Mouse (Mus musculus) lung, embryonic 15.5 days (tissue): ENCODE data around the gene Cabp4. TPM values are rescaled to one million over a fixed set of nuclear protein-coding genes. Genes with fewer than 3 reads are reported as not detected.

Experiments
- ATAC-seq: fragments of 200-750 bp; cut with Nextera tagmentation; 2 replicates; pipeline ENCODE4 v1.8.0; 2017; ENCODE audit warnings: moderate number of reproducible peaks, borderline replicate concordance; ENCODE audit not compliant: low FRiP score, low TSS enrichment; ENCODE audit errors: extremely low read depth
- H3K27ac ChIP-seq: fragments of 300-500 bp; sonication (generic); 2 replicates; pipeline ENCODE4 v1.5.1; 2015; ENCODE audit warnings: moderate library complexity, mild to moderate bottlenecking, inconsistent platforms
- H3K27me3 ChIP-seq: fragments of 300-500 bp; sonication (generic); 2 replicates; pipeline ENCODE4 v1.6.1; 2015; ENCODE audit warnings: inconsistent platforms
- H3K36me3 ChIP-seq: fragments of 300-500 bp; sonication (generic); 2 replicates; pipeline ENCODE4 v1.6.1; 2015; ENCODE audit warnings: inconsistent platforms
- H3K4me1 ChIP-seq: fragments of 300-500 bp; sonication (generic); 2 replicates; pipeline ENCODE4 v1.6.1; 2015; ENCODE audit warnings: inconsistent platforms
- H3K4me2 ChIP-seq: fragments of 300-500 bp; sonication (generic); 2 replicates; pipeline ENCODE4 v1.6.1; 2015; ENCODE audit warnings: inconsistent platforms, mild to moderate bottlenecking, moderate library complexity
- H3K4me3 ChIP-seq: fragments of 300-500 bp; sonication (generic); 2 replicates; pipeline ENCODE4 v1.5.1; 2015; ENCODE audit warnings: mild to moderate bottlenecking, inconsistent platforms
- H3K9ac ChIP-seq: fragments of 300-500 bp; sonication (generic); 2 replicates; pipeline ENCODE4 v1.6.1; 2015; ENCODE audit warnings: inconsistent platforms
- H3K9me3 ChIP-seq: fragments of 300-500 bp; sonication (generic); 2 replicates; pipeline ENCODE4 v1.6.1; 2016; ENCODE audit warnings: inconsistent platforms
- WGBS: fragments of 180-500 bp; shearing (Covaris S2); methylation state at CpG from one replicate; pipeline ENCODE4 v1.1.7; 2015; 5-methylcytosine and 5-hydroxymethylcytosine counted together
- polyA plus RNA-seq: library from polyadenylated mRNA; unstranded; fragments of >200 nt; fragmentation: Nextera tagmentation; extraction: Ambion mirVana; gene quantifications from 2 replicates; pipeline ENCODE4 v1.2.1, GENCODE M21; 2015

The Cabp4 gene
- polyA plus RNA-seq, 1 experiment from 2014 or later: 0.11 TPM

DNA sequence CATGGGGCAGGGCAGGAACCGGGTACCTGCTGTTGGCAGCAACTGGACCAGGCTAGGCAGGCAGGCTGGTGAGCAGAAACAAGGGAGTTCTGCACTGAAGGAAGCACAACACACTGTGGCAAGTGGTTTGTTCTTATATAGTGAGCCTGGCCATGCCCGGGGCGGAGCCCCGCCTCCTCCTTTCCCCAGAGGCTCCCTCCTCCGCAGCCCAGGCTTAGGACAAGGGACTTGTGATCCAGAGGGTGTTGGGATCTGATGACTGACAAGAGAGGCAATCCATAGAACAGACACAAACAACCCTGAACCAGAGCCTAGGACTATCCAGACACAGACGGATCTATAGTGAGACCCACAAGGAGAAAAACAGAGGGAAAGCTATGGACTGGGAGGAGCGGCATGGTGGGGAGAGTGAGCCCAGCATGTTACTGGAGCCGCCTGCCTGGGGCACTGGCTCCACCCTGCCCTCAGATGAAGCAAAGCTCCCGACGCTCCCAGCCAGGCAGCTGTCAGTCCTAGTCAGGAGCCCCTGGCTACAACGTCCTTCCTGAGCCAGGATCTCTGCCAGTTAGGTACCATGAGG is 31.6 kb upstream of the Cabp4 start, which contains the start of gene Carns1:
Carns1 (minus strand) TSS at position 112 of the 580 bp plus-strand sequence.
- Histone ChIP-seq H3K36me3 (no peaks in the 10 kb centered on the region), H3K9me3 (no peaks in the 10 kb centered on the region), H3K27me3 (no peaks in the 10 kb centered on the region), H3K4me1 (peaks cover 26% of the 10 kb centered on the region), H3K4me2 (peak within 1 kb of the TSS; percentile 43), H3K4me3 (peak within 1 kb of the TSS; percentile 15; the same call in 1 of the 2 replicates), H3K27ac (no peak within 1 kb of the TSS), H3K9ac (no peak within 1 kb of the TSS)
- peak; percentile 51; the same call in 1 of the 2 replicates for ATAC-seq
- 5% methylated on average over 11 of the region's 11 CpGs for WGBS

DNA sequence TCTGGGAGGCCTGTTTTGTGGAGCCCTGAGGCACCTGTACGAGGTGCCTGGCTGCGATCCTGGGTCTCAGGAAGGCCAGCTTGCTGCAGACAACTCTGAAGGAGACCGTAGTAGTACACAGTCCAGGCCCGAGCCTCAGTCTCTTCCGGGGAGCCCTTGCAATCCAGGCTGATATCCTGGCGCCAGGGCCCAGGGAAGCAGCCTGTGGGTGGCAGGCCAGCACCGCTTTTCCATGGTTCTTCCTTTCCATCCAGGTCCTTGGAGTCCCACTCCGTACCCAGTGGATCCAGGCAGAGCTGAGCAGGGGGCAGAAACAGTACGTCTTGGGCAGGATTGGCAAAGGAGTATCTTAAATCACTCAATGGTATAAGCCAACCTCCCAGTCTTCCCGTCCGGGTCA is 29.1 kb upstream of the Cabp4 start:
- Histone ChIP-seq H3K4me1 (peaks cover 35% of the 10 kb centered on the region), H3K27ac (no peak overlapping the region), H3K4me2 (no peak overlapping the region), H3K36me3 (no peaks in the 10 kb centered on the region), H3K9me3 (no peaks in the 10 kb centered on the region), H3K27me3 (no peaks in the 10 kb centered on the region), H3K4me3 (no peak overlapping the region), H3K9ac (0 out of 2 replicates have a peak overlapping the region, but pooled peaks have one; percentile 13)
- WGBS: 61% methylated on average over 11 of the region's 11 CpGs
- ATAC-seq: no peak

DNA sequence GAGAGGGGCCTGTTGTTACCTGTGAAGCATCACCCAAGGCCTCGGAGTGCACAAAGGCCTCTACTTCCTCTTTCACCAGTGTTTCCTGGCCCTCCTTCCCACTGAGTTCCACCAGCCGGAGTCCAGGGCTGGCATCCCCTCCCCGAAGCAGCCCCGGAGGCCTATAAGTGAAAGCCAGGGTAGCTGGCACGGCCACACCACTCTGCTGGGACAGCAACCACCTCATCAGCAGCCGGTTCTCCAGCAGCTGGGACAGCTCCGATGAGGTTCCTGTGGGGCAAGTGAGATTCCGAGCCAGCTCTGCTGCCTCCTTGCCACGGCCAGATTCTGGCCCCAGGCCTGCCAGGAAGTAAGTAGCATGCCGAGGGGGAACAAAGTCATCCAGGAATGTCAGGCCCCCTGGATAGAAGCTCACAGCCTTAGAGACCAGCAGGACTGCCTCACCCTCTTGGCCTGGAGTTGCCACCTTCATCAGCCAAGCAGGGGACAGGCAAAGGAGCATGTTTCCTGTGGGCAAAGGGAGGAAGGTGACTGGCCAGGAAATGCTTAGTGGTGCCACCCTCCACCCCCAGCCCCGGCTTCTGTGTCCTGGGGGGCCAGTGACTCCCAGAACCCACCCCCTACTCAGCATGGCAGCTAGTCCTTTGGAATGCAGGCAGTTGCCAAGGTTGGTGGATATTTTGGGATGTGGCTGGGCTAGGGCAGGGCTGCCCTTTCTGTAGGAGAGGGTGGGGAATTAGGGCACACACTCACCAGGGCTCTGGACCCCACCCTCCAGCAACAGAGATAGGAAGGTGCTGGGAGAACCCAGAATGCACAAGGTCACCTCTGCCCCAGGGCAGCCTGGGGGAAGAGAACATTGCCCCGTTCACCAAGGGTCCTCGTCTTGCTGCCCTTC is 27.8 kb upstream of the Cabp4 start:
- no peak overlapping the region for H3K4me3 ChIP-seq
- H3K9me3 ChIP-seq: no peaks in the 10 kb centered on the region
- H3K27ac ChIP-seq: peak overlapping the region; percentile 41
- no peak overlapping the region for H3K4me2 ChIP-seq
- peaks cover 35% of the 10 kb centered on the region for H3K4me1 ChIP-seq
- H3K36me3 ChIP-seq: no peaks in the 10 kb centered on the region
- no peaks in the 10 kb centered on the region for H3K27me3 ChIP-seq
- no peak for ATAC-seq
- no peak overlapping the region for H3K9ac ChIP-seq
- WGBS: 35% methylated on average over 13 of the region's 13 CpGs

DNA sequence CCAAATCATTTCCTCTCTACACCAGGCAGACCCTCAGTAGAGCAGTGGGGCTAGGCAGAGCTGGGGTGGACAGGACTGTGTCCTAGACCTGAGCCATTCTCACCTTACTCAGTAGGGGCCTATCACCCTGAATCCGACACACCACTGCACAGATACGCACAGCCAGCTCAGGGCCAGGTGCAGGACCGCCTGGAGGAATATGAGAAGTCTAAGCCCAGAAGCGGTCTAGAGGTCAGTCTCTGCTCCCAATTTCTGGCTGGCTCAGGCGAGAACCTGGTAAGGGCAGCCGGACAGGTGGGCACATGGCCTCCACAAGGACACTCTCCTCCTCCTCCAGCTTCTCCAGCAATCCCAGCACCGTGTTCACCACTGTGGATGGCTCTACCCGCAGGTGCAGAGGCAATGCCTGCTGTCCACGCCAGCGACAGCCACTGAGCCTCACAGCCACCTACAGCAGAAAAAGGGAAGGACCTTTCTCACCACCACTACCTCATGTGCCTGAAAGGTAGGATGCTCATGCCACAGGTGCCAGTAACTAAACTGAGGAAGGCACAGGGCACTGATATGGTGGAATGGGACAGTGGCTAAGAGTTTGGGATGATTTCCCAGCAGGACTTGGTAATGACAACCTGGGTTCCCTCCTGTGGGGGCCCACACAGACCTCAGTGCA is 27.0 kb upstream of the Cabp4 start:
- no peaks in the 10 kb centered on the region for H3K9me3 ChIP-seq
- 88% methylated on average over 10 of the region's 10 CpGs for WGBS
- no peak overlapping the region for H3K4me2 ChIP-seq
- peak overlapping the region; percentile 41; the same call in 1 of the 2 replicates for H3K27ac ChIP-seq
- peaks cover 34% of the 10 kb centered on the region for H3K4me1 ChIP-seq
- H3K27me3 ChIP-seq: no peaks in the 10 kb centered on the region
- no peak overlapping the region for H3K4me3 ChIP-seq
- ATAC-seq: no peak
- no peak overlapping the region for H3K9ac ChIP-seq
- no peaks in the 10 kb centered on the region for H3K36me3 ChIP-seq

DNA sequence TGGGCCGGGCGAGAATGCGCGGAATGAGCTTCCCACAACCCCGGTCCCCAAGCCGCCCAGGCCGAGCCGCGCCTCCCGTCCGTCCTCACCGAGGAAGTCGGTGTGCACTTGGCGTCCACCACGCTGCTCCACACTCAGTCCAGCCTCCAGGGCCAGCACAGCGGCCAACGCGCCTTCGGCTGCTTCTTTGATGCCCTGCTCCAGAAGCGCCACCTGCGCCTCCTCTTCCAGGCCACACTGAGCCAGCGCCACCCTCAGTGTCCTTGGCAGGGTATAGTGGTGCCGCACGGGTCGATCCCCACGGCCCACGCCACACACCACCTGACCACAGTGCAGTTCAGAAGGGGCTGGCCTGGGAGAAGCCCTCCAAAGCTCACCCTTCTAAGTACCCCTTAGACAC is 26.0 kb upstream of the Cabp4 start:
- Histone ChIP-seq H3K36me3 (no peaks in the 10 kb centered on the region), H3K9ac (peak overlapping the region; percentile 71), H3K27ac (peak overlapping the region; percentile 86), H3K27me3 (no peaks in the 10 kb centered on the region), H3K9me3 (no peaks in the 10 kb centered on the region), H3K4me2 (peak overlapping the region; percentile 85), H3K4me3 (peak overlapping the region; percentile 46), H3K4me1 (peaks cover 24% of the 10 kb centered on the region)
- 10% methylated on average over 27 of the region's 27 CpGs for WGBS
- peak; percentile 58 for ATAC-seq

DNA sequence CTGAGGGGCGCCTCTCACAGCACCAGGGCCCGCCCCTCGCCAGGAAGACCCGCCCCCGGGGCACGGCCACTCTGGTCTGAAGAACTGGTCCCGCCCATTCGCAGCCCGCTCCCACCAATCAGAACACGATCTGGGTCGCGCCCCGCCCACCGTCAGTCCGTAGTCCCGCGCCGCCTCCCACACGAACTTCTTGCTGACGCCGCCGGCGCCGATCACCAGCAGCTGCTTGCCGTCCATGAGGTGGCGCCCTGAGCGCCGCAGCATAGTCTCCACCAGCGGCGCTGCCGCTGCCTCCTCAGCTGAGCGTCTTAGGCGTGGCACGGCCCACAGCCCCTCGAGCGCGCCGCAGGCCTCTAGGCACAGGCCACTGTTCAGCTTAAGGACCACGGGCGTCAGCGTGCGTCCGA is 25.5 kb upstream of the Cabp4 start:
- Histone ChIP-seq H3K36me3 (no peaks in the 10 kb centered on the region), H3K4me1 (peaks cover 24% of the 10 kb centered on the region), H3K27me3 (no peaks in the 10 kb centered on the region), H3K4me3 (peak overlapping the region; percentile 46), H3K9ac (peak overlapping the region; percentile 71), H3K27ac (peak overlapping the region; percentile 86), H3K9me3 (no peaks in the 10 kb centered on the region), H3K4me2 (peak overlapping the region; percentile 85)
- 0% methylated on average over 41 of the region's 43 CpGs for WGBS
- peak; percentile 96 for ATAC-seq

DNA sequence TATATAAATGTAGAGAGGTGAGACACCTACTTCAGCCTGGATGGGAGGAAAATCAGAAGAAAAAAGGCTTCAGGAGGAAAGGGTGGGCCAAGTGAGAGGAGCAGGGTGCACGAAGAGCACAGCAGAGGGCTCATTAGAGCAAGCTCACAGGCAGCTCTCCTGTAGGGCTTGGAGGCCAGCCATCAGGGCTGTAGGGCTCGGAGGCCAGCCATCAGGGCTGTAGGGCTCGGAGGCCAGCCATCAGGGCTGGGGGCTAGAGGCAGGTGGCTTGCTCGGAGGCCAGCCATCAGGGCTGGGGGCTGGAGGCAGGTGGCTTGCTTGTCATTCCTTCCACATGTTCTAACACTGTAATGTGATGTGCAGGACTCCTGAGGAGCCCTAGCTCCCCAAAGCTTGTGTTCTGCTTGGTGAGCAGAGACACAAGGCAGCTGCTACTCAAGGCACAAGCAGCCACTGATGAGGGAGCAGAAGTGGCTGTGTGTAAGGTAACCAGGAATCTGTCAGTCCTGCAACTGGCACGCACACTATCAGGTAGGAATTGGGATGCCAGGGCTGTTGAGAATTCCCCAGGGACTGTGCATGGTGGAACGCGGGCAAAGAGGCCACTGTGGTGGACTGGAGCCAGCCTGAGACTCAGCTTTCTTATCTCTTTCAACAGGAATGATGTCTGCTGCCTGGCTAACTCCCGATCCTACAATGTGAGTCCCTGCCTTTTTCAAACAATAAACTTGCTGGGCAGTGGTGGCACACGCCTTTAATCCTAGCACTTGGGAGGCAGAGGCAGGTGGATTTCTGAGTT is 23.0 kb upstream of the Cabp4 start:
- Histone ChIP-seq H3K4me1 (peaks cover 37% of the 10 kb centered on the region), H3K27me3 (no peaks in the 10 kb centered on the region), H3K9me3 (no peaks in the 10 kb centered on the region), H3K4me3 (no peak overlapping the region), H3K36me3 (peaks cover 1% of the 10 kb centered on the region), H3K27ac (no peak overlapping the region), H3K4me2 (no peak overlapping the region), H3K9ac (no peak overlapping the region)
- 67% methylated on average over 9 of the region's 9 CpGs for WGBS
- ATAC-seq: no peak

DNA sequence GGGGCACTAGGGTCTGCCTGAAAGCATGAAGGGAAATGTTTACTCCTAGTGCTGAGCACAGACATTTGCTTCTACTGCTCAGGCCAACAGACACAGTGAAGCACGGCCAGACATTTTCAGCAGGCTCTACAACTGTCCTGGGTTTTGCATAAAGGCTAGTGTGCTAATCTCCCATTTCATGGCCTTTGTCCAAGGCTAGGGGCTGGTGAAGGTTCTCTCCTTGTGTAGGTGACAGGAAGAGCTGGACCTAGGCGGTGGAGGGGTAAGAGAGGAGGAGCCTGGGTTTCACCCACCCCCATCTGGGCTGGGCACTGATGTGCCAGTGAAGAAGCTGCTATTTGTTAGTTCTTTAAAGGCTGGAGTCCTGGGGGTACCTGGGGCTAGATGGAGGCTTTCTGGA is 20.9 kb upstream of the Cabp4 start:
- 60% methylated on average over 2 of the region's 2 CpGs for WGBS
- no peak for ATAC-seq
- peaks cover 19% of the 10 kb centered on the region for H3K36me3 ChIP-seq
- H3K4me2 ChIP-seq: no peak overlapping the region
- H3K9ac ChIP-seq: no peak overlapping the region
- H3K4me3 ChIP-seq: no peak overlapping the region
- no peaks in the 10 kb centered on the region for H3K27me3 ChIP-seq
- H3K9me3 ChIP-seq: no peaks in the 10 kb centered on the region
- H3K27ac ChIP-seq: no peak overlapping the region
- peaks cover 20% of the 10 kb centered on the region for H3K4me1 ChIP-seq

DNA sequence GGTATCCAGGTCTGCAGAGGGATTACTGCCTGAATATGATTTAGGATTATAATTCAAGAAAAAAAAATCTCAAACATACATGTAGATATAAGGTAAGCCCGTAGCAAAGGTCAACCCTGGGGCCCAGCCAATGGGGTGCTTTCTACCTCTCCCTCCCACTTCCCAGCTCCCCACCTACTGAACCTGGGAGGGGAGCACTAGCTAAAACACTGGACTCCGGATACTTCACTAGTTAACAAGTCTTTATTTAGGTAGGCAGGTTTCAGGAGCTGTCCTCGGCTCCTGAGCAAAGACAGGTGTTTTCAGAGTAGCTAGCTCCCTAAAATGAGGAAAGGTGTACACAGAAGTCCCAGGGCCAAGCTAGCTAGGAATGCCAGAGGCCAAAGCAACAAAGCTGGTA is 20.3 kb upstream of the Cabp4 start:
- WGBS: 75% methylated on average over 3 of the region's 3 CpGs
- Histone ChIP-seq H3K4me1 (peaks cover 18% of the 10 kb centered on the region), H3K27ac (no peak overlapping the region), H3K4me3 (no peak overlapping the region), H3K36me3 (peaks cover 25% of the 10 kb centered on the region), H3K27me3 (no peaks in the 10 kb centered on the region), H3K9me3 (no peaks in the 10 kb centered on the region), H3K4me2 (no peak overlapping the region), H3K9ac (no peak overlapping the region)
- ATAC-seq: no peak

DNA sequence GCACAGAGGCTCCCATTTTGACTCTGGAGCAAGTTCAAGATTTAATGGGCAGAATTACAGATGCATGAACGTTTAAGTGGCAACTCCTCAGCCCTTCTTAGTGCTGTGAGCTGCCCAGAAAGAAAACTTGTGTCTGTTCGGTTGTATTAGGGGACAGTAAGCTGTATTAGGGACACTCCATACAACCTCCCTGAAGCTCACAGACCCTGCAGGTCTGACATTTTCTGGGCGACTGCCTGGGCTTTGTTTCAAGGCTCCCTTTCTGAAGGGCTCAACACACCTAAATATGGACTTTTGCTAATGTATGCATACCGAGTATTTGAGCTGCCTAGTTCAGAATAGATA is 19.7 kb upstream of the Cabp4 start:
- peak overlapping the region; percentile 55 for H3K27ac ChIP-seq
- no peaks in the 10 kb centered on the region for H3K27me3 ChIP-seq
- peaks cover 18% of the 10 kb centered on the region for H3K4me1 ChIP-seq
- 27% methylated on average over 4 of the region's 4 CpGs for WGBS
- no peaks in the 10 kb centered on the region for H3K9me3 ChIP-seq
- H3K4me2 ChIP-seq: peak overlapping the region; percentile 88
- peaks cover 31% of the 10 kb centered on the region for H3K36me3 ChIP-seq
- peak overlapping the region; percentile 72 for H3K4me3 ChIP-seq
- H3K9ac ChIP-seq: peak overlapping the region; percentile 70
- no peak; the same call in 1 of the 2 replicates for ATAC-seq
